23 mouse cellular contexts compared by ENCODE assay signal in the genomic region with DNA sequence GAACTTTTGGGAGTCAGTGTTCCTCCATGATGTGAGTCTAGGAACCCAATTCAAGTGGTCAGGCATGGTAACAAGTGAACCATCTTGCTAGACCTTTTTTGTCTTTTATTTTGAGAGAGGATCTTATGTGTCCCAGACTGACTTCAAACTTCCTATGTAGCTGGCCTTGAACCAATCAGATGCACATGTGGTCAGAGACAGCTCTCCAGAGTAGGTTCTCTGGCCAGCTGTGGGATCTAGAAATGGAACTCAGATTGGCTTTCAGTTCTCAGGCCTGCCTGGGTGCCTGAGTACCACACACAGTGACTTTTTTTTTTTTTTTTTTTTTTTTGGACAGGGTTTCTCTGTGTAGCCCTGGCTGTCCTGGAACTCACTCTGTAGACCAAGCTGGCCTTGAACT. TPM values are rescaled to one million over a fixed set of nuclear protein-coding genes. Genes with fewer than 3 reads are reported as not detected.
DNase-seq lines count a peak whose midpoint lies in the region.
"Had no signal": no experiment of that assay in that cellular context is flagged by ENCODE, and none has a peak within 500 bp of the region (broad histone marks: within the 10 kb centered on the region; RNA-seq: fewer than 3 reads in every experiment).

No protein-coding gene starts in this region.

- no peak overlapping the region for H3K27ac ChIP-seq in heart, embryonic 10.5 days
- H3K27ac ChIP-seq: embryonic facial prominence, embryonic 13.5 days; embryonic facial prominence, embryonic 15.5 days; forebrain, embryonic 10.5 days; forebrain, embryonic 12.5 days had no signal

- no peaks in the 10 kb centered on the region for H3K9me3 ChIP-seq in heart, embryonic 10.5 days
- H3K9me3 ChIP-seq: embryonic facial prominence, embryonic 13.5 days; embryonic facial prominence, embryonic 15.5 days; forebrain, embryonic 10.5 days; forebrain, embryonic 12.5 days; G1E had no signal

- peaks cover 8% of the 10 kb centered on the region; the same call in 1 of the 2 replicates for H3K36me3 ChIP-seq in heart, embryonic 10.5 days
- H3K36me3 ChIP-seq: embryonic facial prominence, embryonic 15.5 days; forebrain, embryonic 12.5 days had no signal

- H3K4me1 ChIP-seq in heart, embryonic 10.5 days, result peaks cover 23% of the 10 kb centered on the region

- 0 out of 2 replicates have a peak, but pooled peaks cover 4% of the 10 kb centered on the region for H3K27me3 ChIP-seq in heart, embryonic 10.5 days (ENCODE audit: insufficient read depth, poor library complexity, severe bottlenecking)
- H3K27me3 ChIP-seq: embryonic facial prominence, embryonic 13.5 days; embryonic facial prominence, embryonic 15.5 days; forebrain, embryonic 12.5 days; Patski had no signal

- DNase-seq in cerebellum, adult 9-10 months, result peak; percentile 28
- DNase-seq in cerebellum, adult 8-10 months, result no peak
- peak; percentile 58 for DNase-seq in heart, embryonic 10.5 days (ENCODE audit: low spot score)
- no peak for DNase-seq in heart, adult 8-10 months (ENCODE audit: low spot score)
- peak; percentile 47 for DNase-seq in 3T3-L1 (ENCODE audit: low read depth, low spot score)
- peak; percentile 39 for DNase-seq in A20 (ENCODE audit: low read depth, low spot score)
- DNase-seq in kidney, postnatal 4 days, result no peak
- no peak for DNase-seq in right cerebral cortex, adult 2 months (ENCODE audit: low spot score in 2 of 2)
- DNase-seq: adrenal gland, adult 8-10 months; adrenal gland, postnatal 14 days; cerebellum, adult 11 months; cerebellum, adult 18-20 months; cerebellum, adult 9-11 months; cerebellum, postnatal 14 days; cerebellum, postnatal 36 days; embryo, embryonic 11 days had no signal

- no peak overlapping the region for H3K4me3 ChIP-seq in heart, embryonic 10.5 days
- H3K4me3 ChIP-seq: embryonic facial prominence, embryonic 13.5 days; embryonic facial prominence, embryonic 15.5 days; erythroblast, embryonic 14.5 days; forebrain, embryonic 10.5 days; forebrain, embryonic 12.5 days had no signal

RNA-seq across cellular contexts. Expression of gene Tnk2, which starts 4.0 kb away (rescaled TPM):
- 6.5 and 9.2 TPM in 2 replicates for polyA plus RNA-seq in heart, embryonic 10.5 days (2016; fragmentation: Nextera tagmentation; extraction: Ambion mirVana)
- 10 to 100 TPM; 18.6 to 22.6 (median 21.4) TPM for total RNA-seq in heart, adult 8-10 months (2022)

RNA-seq across cellular contexts. Expression of gene Tfrc, which starts 39.0 kb away (rescaled TPM):
- 72.0 and 82.0 TPM in 2 replicates for polyA plus RNA-seq in heart, embryonic 10.5 days (2016; fragmentation: Nextera tagmentation; extraction: Ambion mirVana)
- total RNA-seq in heart, adult 8-10 months (2022), result 10 to 100 TPM; 21.4 to 53.5 (median 38.0) TPM

Comparison
In these comparisons a context has a peak if more than half of its experiments do, and no peak if none do; other contexts are left out.
1. DNase-seq: peak in cerebellum, adult 9-10 months (single experiment), heart, embryonic 10.5 days (single experiment), 3T3-L1 (single experiment) and A20 (single experiment); none in cerebellum, adult 8-10 months (single experiment), heart, adult 8-10 months (single experiment), kidney, postnatal 4 days (0 of 2) and right cerebral cortex, adult 2 months (0 of 2).